Mouse (Mus musculus) MEL-GATA-1-ER (cell line): ENCODE data around the gene Taf10.
"Not testable (repeated sequence)": the region's sequence is repeated elsewhere in the genome, so short reads cannot be mapped to it uniquely, and the experiment has no call there.

ENCODE experiments used
- DNase-seq: peaks from one replicate; pipeline ENCODE4 v3.0.0-alpha.2; 2012; ENCODE audit warnings: low read depth; ENCODE audit errors: extremely low read depth

The Taf10 gene

DNA sequence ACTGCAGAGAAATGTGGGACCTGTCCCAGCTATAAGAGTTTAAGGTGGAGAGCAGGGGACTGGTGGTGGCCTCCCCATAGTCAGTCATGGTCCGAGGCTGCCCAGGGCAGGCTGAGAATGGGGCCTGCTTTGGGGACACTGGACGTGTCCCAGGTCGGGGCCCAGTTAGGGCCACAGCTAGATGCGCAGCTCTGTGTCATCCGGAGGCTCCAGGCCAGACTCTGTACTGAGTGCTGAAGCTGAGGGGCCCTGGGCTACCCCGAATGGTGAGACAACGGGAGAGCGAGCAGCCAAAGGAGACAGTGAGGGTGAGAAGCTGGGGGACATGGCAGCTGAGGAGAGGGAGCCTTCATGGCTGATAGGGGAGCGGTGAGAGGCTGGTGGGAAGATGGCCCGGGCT, 9.1 kb upstream of the Taf10 start:
- DNase-seq, result no peak

DNA sequence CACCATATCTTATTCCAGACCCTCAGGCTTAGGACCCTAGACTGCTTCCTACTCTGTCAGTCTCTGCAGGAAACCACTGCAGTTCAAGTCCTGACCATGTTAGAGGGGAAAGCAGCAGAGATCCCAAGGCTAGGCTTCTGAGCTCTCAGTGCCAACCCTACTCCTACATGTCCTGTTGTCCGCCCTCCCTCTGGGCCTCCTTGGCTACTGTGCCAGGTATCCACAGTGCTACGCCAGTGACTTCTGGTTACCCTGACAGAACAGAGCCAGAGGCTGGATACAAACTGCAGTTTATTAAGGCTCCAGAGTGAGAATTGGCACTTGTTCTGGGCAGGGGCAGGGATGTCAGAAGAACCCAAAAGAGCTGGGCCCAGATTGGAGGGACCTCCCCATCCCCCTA, 8.6 kb upstream of the Taf10 start:
- no peak for DNase-seq

DNA sequence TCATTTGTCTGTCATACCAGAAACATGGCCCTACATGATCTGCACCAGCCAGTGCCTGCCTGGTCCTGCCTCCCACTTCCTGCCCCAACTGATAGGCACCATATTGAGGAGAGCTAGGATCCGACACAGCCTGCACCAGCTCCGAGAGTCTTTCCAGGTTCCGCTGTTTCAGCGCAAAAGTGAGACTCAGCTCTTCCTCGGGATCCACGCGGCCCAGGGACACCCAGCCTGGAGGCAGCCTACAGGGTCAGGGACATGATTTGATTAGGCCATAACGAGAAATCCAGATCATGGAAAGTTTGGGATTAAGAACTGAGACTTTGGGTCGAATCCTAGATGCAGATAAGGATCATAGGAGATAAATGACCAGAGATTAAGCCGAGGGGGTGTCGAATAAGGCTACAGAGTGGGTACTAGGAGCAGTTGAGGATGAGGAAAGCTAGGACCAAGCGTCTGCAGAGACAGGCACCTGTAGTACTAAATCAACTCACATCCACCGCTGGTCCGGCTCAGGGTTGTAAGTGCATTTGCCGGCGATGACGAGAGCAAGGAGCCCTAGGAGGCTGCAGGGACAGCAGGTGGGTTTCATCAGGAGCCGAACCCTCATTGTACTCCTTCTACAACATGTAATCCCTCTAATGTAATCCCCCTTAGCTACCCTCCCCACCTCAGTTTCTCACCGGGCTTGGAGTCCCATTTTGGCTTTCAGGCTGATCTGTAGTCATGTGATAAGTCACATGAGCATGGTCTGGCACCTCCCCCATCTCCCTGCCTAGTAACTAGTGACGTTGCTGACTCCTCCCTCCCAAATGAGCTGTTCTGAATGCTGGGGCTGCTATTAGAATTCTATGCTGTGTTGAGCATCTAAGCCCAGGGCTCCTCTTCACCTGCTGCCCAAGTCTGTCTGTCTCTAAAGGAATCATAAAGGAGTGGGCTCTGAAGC, 7.6 kb upstream of the Taf10 start, which contains the start of gene Tpp1:
TSS of gene Tpp1 (minus strand) at position 745 of the 943 bp plus-strand sequence.
- peak; percentile 85 for DNase-seq

DNA sequence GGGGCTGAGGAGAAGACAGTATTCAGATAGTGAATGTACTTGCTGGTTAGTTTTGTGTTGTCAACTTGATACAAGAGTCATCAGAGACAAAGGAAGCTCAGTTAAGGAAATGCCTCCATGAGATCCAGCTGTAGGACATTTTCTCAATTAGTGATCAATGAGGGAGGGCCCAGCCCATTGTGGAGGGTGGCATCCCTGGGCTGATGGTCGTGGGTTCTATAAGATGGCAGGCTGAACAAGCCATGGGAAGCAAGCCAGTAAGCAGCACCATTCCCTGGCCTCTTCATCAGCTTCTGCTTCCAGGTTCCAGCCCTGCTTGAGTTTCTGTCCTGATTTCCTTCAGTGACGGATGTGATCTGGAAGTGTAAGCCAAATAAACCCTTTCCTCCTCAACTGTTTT, 3.6 kb upstream of the Taf10 start:
- no peak for DNase-seq

DNA sequence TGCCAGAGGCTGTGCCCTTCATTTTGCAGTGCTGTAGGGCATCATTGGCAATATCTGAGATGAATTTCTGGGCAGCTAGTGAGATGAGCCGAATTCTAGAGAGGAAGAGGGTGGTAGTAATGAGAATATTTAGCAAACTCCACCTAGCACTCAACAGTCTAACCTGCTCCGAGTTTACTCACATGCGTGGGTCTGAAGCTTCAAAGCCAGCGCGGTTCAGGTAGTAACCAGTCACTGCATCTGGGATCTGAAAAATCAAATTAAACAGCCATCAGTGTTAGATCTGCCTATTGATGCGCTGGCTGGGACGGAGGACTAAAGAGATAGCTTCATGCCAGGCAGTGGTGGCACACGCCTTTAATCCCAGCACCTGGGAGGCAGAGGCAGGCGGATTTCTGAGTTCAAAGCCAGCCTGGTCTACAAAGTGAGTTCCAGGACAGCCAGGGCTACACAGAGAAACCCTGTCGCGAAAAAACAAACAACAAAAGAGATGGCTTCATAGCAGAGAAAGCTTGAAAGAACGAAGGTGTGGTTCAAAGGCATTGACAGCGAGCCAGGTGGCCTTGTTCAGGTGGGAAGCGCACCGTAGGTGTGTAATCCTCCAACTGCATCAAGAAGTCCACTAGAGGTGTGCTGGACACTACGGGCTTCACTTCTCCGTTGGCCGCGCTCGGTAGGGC, 775 bp downstream of the Taf10 start:
- DNase-seq, result not testable (repeated sequence)

DNA sequence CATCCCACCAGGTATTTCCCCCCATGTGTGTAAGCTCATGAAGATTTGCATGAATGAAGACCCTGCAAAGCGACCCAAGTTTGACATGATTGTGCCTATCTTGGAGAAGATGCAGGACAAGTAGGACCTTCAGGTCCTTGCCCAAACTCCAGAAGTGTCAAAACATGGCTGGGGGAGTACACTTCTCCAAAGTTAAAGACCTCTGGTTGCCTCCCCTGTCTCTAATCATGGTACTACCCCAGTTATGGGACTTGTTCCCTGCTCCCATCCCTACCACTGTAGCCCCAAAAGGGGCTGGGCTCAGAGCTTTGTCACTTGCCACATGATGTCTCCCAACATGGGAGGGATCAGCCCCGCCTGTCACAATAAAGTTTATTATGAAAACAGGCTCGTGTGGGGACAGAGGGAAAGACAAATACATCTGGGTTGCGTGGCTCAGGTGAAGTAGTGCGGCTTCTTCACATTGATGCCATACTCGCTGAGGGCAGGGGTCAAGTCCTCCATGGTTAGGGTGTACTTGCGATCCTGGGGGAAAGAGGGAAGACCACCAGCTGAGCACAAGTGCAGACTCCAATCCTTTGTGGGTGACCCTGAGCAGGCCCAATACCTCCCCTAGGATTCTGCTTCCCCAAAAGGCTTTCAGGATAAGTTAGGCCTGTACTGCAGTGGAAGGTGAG, 1.5 kb downstream of the Taf10 start:
- DNase-seq, result not testable (repeated sequence)

DNA sequence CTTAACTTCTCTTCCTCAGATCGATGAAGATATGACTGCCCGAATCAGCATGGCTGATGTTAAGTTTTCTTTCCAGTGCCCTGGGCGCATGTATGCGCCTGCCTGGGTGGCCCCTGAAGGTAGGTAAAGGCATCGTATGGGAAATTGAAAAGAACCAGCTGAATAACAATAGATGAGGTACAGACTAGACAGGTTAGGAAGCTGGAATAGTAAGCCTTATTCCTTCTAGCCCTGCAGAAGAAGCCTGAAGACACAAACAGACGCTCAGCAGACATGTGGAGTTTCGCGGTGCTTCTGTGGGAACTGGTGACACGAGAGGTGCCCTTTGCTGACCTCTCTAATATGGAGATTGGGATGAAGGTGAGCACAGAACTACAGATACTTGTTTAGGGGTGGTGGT, 2.2 kb downstream of the Taf10 start:
- DNase-seq, result no peak

DNA sequence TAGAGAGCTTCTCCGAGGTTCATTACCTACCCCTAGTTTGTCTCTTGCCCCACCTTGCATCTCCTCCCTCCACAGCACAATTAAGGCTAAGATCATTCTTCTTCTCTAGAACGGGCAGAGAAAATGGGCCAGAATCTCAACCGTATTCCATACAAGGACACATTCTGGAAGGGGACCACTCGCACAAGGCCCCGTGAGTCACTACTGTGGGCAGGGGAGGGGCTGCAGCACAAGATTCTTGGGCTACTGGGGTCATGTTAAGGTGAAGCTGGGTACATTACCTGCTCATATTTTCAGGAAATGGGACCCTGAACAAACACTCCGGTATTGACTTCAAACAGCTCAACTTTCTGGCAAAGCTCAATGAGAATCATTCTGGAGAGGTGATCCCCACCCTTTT, 3.3 kb downstream of the Taf10 start:
- DNase-seq, result no peak

DNA sequence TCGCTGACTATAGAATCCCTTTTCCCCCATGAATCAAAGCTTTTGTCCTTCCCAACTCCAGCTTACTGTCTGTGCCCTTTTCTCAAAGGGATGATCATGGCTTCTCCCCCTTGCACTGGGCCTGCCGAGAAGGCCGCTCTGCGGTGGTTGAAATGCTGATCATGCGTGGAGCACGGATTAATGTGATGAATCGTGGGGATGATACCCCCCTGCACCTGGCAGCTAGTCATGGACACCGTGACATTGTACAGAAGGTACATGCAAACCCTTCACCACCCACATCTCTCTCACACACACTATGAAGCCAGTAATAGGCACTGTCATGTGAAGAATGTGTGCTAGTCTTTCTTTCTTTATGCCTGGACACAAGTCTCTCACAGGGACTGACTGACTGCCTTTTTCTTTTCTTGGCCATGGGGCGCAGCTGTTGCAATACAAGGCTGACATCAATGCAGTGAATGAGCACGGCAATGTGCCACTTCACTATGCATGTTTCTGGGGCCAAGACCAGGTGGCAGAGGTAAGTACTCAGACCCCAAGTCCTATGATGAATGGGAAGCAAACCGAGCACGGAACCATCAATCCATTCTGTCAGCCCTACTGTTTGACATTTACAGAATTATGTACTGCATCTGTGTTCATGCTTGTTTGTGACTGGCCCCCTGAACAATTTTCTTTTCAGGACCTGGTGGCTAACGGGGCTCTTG, 3.9 kb downstream of the Taf10 start:
- DNase-seq, result no peak

DNA sequence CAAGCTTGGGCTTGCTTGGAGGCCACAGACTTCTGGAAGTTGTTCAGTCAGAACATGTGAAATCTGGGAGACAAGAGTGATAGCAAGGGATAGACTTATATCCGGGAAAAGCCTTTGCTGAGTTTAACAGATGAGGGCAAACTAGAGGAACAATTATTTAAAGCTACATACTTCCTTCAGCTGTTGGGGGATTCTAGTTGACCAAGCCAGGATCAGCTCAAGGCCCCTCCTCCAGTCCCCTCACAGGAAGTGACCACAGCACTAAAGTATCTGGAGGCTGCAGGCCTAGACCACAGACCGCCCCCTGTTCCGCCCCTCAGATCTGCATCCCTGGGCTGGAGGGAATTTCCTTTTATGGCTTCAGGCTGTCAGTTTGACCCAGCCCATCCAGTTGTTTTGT, 5.2 kb downstream of the Taf10 start:
- DNase-seq, result no peak

DNA sequence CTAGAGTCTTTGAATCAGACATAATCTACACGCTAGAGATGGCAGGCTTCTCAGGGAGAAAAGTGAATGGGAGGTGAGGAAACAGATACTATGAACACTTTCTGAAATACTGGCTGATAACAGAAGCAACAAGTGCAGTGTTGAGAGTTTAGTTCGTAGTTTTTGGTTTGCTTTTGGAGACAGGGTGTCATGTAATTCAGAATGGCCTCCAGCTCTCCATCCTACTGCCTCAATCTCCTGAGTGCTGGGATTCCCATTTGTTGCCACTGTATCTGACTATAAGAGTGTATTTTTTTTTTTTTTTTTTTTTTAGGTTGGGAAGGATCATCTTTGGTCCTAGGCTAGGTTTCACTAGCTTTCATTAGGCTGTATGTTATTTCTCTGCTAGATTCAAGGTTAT, 5.9 kb downstream of the Taf10 start:
- DNase-seq, result no peak

DNA sequence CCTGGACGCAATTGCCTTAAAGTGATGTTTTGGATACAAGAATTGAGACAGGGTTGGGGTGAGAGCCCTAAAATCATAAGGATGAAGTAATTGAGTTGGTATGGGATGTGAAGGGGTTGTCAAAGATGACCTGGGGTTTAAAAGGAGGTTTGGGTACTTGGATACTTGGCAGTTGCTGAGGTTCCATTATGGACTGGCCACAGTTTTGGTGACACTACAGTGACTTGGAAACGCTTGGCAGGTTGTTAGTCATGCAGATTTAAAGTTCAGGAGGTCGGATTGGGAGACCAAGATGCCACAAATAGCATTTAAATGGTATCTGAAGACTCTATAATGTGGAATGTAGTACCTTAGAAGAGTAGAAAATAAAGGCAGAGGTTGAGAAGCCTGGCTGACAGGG, 6.5 kb downstream of the Taf10 start:
- no peak for DNase-seq

DNA sequence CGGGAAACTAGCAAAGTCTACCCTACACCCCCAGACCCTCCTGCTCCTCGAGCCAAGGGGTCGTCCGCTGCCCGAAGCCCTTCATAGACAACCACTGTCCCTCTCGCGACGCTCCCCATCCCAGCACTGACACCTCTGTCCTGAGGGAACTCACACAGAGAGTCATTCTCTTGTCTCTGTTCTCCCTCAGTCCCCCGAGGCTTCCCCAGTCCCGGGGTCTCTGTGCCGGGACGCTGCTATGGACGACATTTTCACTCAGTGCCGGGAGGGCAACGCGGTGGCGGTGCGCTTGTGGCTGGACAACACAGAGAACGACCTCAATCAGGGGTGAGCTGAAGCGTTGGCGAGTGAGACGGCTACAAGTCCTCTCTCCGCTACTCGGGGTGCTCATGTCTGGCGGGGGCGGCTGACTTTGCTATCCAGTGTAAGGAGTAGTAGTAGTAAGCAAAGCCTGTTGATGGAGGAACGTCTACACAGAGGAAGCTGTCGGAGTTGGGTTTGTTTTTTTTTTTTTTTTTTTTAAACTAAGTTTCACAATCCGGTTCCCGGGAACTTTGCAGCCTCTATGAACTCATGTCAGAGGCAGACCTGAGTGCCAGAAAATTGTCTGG, 7.1 kb downstream of the Taf10 start, which contains the start of gene Rrp8:
TSS of gene Rrp8 (minus strand) at position 475 of the 611 bp plus-strand sequence.
- no peak for DNase-seq

DNA sequence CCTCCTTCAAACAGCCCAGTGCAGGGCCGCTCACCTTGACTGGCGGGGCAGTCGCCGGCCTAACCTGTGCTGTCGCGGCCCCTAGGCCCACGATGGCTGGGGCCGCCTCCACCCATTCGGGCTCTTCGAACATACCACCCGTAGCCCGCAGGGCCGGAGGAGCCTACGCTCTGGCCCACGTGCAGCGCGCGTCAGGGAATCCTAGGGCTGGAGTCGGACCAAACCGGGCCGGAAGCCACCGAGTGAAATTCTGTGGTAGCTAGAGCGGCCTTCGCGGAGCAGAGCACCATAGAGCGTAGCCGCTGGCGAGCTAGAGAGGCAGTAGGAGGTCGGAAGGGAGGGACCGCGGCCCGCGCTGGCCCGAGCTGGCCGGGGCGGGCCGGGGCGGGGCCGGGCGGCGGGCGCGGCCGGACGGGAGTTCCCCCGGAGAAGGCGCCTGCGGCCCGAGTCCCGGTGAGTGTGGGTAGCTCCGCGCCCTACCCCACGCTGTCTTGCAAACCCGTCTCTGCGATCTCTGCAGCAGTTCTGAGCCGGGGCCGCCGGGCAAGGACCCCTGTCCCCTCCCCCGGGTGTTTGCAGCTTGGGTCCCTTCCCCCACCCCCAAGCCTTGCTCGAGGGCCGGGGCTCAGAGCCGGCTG, 7.8 kb downstream of the Taf10 start, which contains the start of gene Ilk:
TSS of gene Ilk (plus strand) at position 329 of the 638 bp plus-strand sequence.
- peak; percentile 80 for DNase-seq

DNA sequence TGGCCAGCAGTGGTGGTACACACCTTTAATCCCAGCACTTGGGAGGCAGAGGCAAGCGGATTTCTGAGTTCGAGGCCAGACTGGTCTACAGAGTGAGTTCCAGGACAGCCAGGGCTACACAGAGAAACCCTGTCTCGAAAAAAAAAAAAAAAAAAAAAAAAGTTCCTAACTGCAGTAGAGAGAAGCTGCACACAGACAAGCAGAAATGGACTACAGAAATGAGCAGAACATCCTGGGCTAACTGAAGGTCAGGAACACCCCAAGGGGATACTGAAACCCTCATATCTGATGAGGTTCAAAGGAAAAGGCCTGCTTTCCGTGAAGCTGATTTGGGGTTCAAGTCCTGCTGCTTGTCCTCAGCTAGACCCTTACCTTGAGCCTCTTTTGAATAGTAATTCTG, 8.7 kb downstream of the Taf10 start:
- DNase-seq, result not testable (repeated sequence)

DNA sequence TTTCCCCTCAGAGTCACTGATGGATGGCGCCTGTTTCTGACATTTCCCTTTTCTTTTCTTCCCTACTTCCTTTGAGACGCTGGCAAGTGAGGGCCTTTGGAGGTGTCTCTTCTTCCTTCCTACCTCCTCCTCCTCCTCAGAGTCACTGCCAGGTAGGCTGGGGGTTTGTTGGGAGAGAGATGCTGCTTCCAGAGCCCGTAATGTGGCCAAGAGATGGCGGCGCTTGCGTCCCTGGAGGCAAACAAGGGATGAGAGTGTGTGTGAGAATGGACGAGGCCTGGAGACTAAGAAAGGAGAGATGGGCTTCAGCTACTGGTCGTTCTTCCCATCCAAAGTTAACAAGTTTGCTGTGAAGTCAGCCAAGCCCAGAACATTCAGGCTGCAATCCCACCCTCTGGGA, 9.3 kb downstream of the Taf10 start:
- no peak for DNase-seq

DNA sequence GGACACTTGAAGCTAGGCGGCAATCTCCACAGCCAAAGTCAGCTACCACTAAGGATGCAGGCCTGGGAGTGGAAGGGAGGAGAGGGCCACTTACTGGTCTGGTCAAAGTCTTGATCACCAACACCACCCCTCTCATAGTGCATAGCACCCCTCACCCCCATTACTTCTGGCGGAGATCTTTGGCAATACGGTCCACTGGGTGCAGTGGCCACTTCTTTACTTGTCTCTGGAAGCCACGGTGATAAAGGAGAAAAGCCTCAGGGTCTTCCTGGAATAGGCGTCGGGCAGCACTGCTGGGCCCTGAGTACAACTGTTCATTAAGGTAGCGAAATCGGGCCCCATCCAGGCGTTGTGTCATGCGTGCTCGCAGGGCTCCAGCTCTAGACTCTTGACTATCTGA, 10.3 kb downstream of the Taf10 start:
- DNase-seq, result no peak

DNA sequence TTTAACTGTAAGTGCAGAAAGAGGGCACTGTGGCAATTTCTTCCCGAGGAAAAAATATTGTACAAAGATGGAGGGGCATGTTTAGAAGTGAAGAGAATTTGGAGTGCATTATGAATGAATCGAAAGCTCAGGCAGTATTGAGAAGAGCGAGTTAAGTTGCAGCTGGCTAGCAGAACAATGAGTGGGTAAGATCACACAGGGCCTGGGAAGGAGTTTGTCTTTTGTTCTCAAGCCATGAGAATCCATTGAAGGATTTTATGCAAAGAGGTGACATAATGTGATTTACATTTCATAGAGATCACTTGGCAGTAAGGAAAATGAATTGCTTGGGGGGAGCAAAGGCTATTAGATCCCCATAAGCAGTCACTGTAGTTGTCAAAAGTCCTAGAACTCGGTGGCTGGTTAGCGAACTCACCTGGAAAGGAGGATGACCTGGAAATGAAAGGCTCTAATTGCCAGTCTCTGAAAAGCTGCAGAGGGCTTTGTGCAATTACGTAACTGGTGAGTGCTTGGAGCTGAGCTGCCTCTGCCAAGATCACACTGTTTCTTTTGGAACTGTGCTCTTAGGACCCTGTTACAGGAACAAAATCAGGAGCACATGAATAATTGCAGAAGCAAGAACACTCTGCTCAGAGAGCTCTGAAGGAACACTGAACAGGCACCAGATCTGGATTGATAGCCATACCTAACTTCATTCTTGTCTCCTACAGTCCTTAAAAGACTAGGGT, 15.3 kb downstream of the Taf10 start:
- DNase-seq, result no peak

DNA sequence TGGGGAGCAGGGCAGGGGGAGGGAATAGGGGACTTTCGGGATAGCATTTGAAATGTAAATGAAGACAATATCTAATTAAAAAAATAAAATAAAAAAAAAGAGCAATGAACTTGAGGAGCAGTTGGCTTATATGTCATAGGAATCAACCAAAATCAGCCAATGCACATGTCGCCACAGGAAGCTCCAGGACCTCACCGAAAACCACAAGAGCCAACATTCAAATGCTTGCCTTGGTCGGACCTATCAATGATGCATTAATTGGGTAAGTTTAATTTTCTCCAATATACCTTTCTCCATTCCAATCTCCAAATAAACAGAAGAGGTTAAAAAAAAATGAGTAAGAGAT, 17.2 kb downstream of the Taf10 start:
- no peak for DNase-seq
